Comparison of ENCODE assay signal across 9 mouse cellular contexts in genomic region chr7:24890281-24891216, GRCm38 (mm10). TPM values are rescaled to one million over a fixed set of nuclear protein-coding genes. Genes with fewer than 3 reads are reported as not detected.
DNase-seq lines count a peak whose midpoint lies in the region; ATAC-seq and TF ChIP-seq lines count a peak whose summit lies in the region.
"Had no signal": no experiment of that assay in that cellular context is flagged by ENCODE, and none has a peak within 500 bp of the region (broad histone marks: within the 10 kb centered on the region; RNA-seq: fewer than 3 reads in every experiment).

No protein-coding gene starts in this region.

- peaks cover 60% of the 10 kb centered on the region for H3K36me3 ChIP-seq in E14TG2a.4 (ENCODE audit: insufficient read depth, low read length)
- H3K36me3 ChIP-seq in heart, embryonic 16.5 days (ENCODE audit: control insufficient read depth, insufficient read depth) = peaks cover 37% of the 10 kb centered on the region

- TF ChIP-seq POLR2A in brain, embryonic 14.5 days (IDR thresholded peaks at IDR 0.05; ENCODE audit: borderline replicate concordance, extremely low read depth, insufficient read depth, insufficient read length, poor library complexity, severe bottlenecking) = no peak
- peak; percentile 63; the same call in 1 of the 2 replicates for TF ChIP-seq POLR2A in lung, adult 2 months (IDR thresholded peaks at IDR 0.05; ENCODE audit: borderline replicate concordance, extremely low read depth, low read depth, low read length)

- H3K27me3 ChIP-seq in E14TG2a.4 (ENCODE audit: insufficient read depth, low read length) = no peaks in the 10 kb centered on the region
- no peaks in the 10 kb centered on the region for H3K27me3 ChIP-seq in heart, embryonic 16.5 days (ENCODE audit: control insufficient read depth, insufficient read depth, low read length)

- 27% methylated on average over 10 of the region's 10 CpGs for WGBS in heart, embryonic 16.5 days
- WGBS in lung, adult 2 months = 28% methylated on average over 10 of the region's 10 CpGs

- H3K27ac ChIP-seq in heart, embryonic 16.5 days (ENCODE audit: low read length) = no peak overlapping the region
- H3K27ac ChIP-seq: macrophage had no signal

- ATAC-seq in erythroid progenitor cell, adult 5-6 weeks (replicated peaks; ENCODE audit: low FRiP score, poor library complexity, severe bottlenecking) = peak; percentile 87
- peak; percentile 38; the same call in 1 of the 2 replicates for ATAC-seq in heart, embryonic 16.5 days (replicated peaks; ENCODE audit: extremely low read depth, insufficient read depth, low FRiP score)

- no peak overlapping the region for H3K4me2 ChIP-seq in heart, embryonic 16.5 days (ENCODE audit: low read depth, low read length)

- H3K4me3 ChIP-seq in E14TG2a.4 (replicated peaks; ENCODE audit: low read length) = no peak overlapping the region
- H3K4me3 ChIP-seq in heart, embryonic 16.5 days (ENCODE audit: low read length) = no peak overlapping the region
- no peak overlapping the region for H3K4me3 ChIP-seq in lung, adult 2 months (replicated peaks; ENCODE audit: extremely low read depth, low read depth, low read length)

- H3K4me1 ChIP-seq in E14TG2a.4 (replicated peaks; ENCODE audit: low read depth, low read length) = peaks cover 72% of the 10 kb centered on the region
- peaks cover 18% of the 10 kb centered on the region for H3K4me1 ChIP-seq in heart, embryonic 16.5 days (ENCODE audit: control insufficient read depth, insufficient read depth, low read length)
- H3K4me1 ChIP-seq in lung, adult 2 months (ENCODE audit: control insufficient read depth, insufficient read depth, low read length) = peaks cover 10% of the 10 kb centered on the region

- H3K9me3 ChIP-seq in E14TG2a.4 (ENCODE audit: low read length) = no peaks in the 10 kb centered on the region
- no peaks in the 10 kb centered on the region for H3K9me3 ChIP-seq in heart, embryonic 16.5 days (replicated peaks; ENCODE audit: control insufficient read depth, low read length)

- no peak overlapping the region for H3K9ac ChIP-seq in heart, embryonic 16.5 days (ENCODE audit: low read length)

- TF ChIP-seq CTCF in E14TG2a.4 (conservative IDR thresholded peaks at IDR 0.05; ENCODE audit: low read length) = peak; percentile 100
- peak; percentile 95 for TF ChIP-seq CTCF in brain, embryonic 14.5 days (IDR thresholded peaks at IDR 0.05; ENCODE audit: borderline replicate concordance, extremely low read depth, insufficient read depth, insufficient read length)
- TF ChIP-seq CTCF in lung, adult 2 months (IDR thresholded peaks at IDR 0.05; ENCODE audit: insufficient read depth, low read length) = peak; percentile 100

- DNase-seq in brain, embryonic 14.5 days (ENCODE audit: low read depth) = peak; percentile 90
- peak; percentile 63 to 81 for DNase-seq in kidney, postnatal 25 days
- peak; percentile 78 for DNase-seq in lung, adult 2 months
- peak; percentile 47 for DNase-seq in ovary, adult 18-20 months (ENCODE audit: low spot score)
- DNase-seq in thymus, adult 18-20 months = peak; percentile 50 to 64

RNA-seq across cellular contexts. Expression of gene Rps19, which starts 6.4 kb away (rescaled TPM):
- polyA plus RNA-seq in brain, embryonic 14.5 days (2012; rRNA removed) = 624 and 715 TPM in 2 replicates
- 818 and 840 TPM in 2 replicates for total RNA-seq in erythroid progenitor cell, adult 5-6 weeks (2015; ENCODE audit: low replicate concordance)
- 217 and 310 TPM in 2 replicates for total RNA-seq in erythroid progenitor cell, adult 5-6 weeks (2017; ENCODE audit: low replicate concordance)
- 1,139 and 1,152 TPM in 2 replicates for polyA plus RNA-seq in heart, embryonic 16.5 days (2015; fragmentation: Nextera tagmentation; extraction: Ambion mirVana)
- polyA plus RNA-seq in lung, adult 2 months (2012; rRNA removed) = 429 and 452 TPM in 2 replicates

RNA-seq across cellular contexts. Expression of gene Cd79a, which starts 6.6 kb away (rescaled TPM):
- 0.31 and 0.67 TPM in 2 replicates for polyA plus RNA-seq in brain, embryonic 14.5 days (2012; rRNA removed)
- 56.2 and 74.6 TPM in 2 replicates for total RNA-seq in erythroid progenitor cell, adult 5-6 weeks (2015; ENCODE audit: low replicate concordance)
- 12.7 and 14.7 TPM in 2 replicates for total RNA-seq in erythroid progenitor cell, adult 5-6 weeks (2017; ENCODE audit: low replicate concordance)
- polyA plus RNA-seq in heart, embryonic 16.5 days (2015; fragmentation: Nextera tagmentation; extraction: Ambion mirVana) = 0.36 and 0.38 TPM in 2 replicates
- polyA plus RNA-seq in lung, adult 2 months (2012; rRNA removed) = 49.6 and 61.7 TPM in 2 replicates

RNA-seq across cellular contexts. Expression of gene Arhgef1, which starts 12.2 kb away (rescaled TPM):
- 196 and 264 TPM in 2 replicates for polyA plus RNA-seq in brain, embryonic 14.5 days (2012; rRNA removed)
- 36.4 and 59.1 TPM in 2 replicates for total RNA-seq in erythroid progenitor cell, adult 5-6 weeks (2015; ENCODE audit: low replicate concordance)
- total RNA-seq in erythroid progenitor cell, adult 5-6 weeks (2017; ENCODE audit: low replicate concordance) = 35.8 and 40.3 TPM in 2 replicates
- polyA plus RNA-seq in heart, embryonic 16.5 days (2015; fragmentation: Nextera tagmentation; extraction: Ambion mirVana) = 75.4 and 80.9 TPM in 2 replicates
- 360 and 365 TPM in 2 replicates for polyA plus RNA-seq in lung, adult 2 months (2012; rRNA removed)

RNA-seq across cellular contexts. Expression of gene Dmrtc2, which starts 20.7 kb away (rescaled TPM):
- 0.08 and 0.11 TPM in 2 replicates for polyA plus RNA-seq in brain, embryonic 14.5 days (2012; rRNA removed)
- not detected in 2 replicates for total RNA-seq in erythroid progenitor cell, adult 5-6 weeks (2015; ENCODE audit: low replicate concordance)
- total RNA-seq in erythroid progenitor cell, adult 5-6 weeks (2017; ENCODE audit: low replicate concordance) = not detected in 2 replicates
- not detected in 2 replicates for polyA plus RNA-seq in heart, embryonic 16.5 days (2015; fragmentation: Nextera tagmentation; extraction: Ambion mirVana)
- not detected in 2 replicates for polyA plus RNA-seq in lung, adult 2 months (2012; rRNA removed)
- polyA plus RNA-seq: macrophage had no signal

RNA-seq across cellular contexts. Expression of gene Lypd4, which starts 20.8 kb away (rescaled TPM):
- 0.08 TPM in 1 of 2 replicates, not detected in the other for polyA plus RNA-seq in brain, embryonic 14.5 days (2012; rRNA removed)
- not detected in 2 replicates for total RNA-seq in erythroid progenitor cell, adult 5-6 weeks (2015; ENCODE audit: low replicate concordance)
- total RNA-seq in erythroid progenitor cell, adult 5-6 weeks (2017; ENCODE audit: low replicate concordance) = not detected in 2 replicates
- polyA plus RNA-seq in heart, embryonic 16.5 days (2015; fragmentation: Nextera tagmentation; extraction: Ambion mirVana) = not detected in 2 replicates
- polyA plus RNA-seq in lung, adult 2 months (2012; rRNA removed) = not detected in 2 replicates
- polyA plus RNA-seq: macrophage had no signal

Comparison
In these comparisons a context has a peak if more than half of its experiments do, and no peak if none do; other contexts are left out.
1. RNA of gene Cd79a, which starts 6.6 kb away (polyA plus RNA-seq): 49.6 to 61.7 TPM in lung, adult 2 months; 0.36 to 0.38 TPM in heart, embryonic 16.5 days and 0.31 to 0.67 TPM in brain, embryonic 14.5 days; every median in the first group is over 10 times any median in the second.
2. Peak in every context shown above with its lines, with median percentiles within 50 percentile points of each other: CTCF ChIP-seq and DNase-seq.